Mouse (Mus musculus): ENCODE measurements around the gene Ptprk.

Ptprk gene

DNA sequence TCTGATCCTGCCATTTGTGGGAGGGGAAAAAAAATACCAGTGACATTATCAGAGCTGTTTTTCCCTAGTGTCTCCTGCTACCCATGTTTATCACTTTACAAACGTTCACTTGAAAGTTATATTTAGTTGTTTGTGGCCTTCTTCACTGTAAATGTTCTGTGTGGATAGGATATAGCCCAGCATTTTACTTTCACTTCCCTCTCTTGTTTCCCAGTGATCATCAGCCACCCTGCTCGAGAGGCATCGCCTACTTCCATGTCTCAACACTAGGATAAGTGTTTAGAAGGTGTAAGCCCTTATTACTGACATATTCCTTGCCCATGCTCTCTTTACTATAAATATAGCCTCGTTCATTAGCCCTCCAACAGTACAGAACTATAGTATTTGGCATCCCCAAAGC is 466.0 kb downstream of the Ptprk start:
- DNase-seq (ENCODE audit: low spot score in 2 of 2): no peak

DNA sequence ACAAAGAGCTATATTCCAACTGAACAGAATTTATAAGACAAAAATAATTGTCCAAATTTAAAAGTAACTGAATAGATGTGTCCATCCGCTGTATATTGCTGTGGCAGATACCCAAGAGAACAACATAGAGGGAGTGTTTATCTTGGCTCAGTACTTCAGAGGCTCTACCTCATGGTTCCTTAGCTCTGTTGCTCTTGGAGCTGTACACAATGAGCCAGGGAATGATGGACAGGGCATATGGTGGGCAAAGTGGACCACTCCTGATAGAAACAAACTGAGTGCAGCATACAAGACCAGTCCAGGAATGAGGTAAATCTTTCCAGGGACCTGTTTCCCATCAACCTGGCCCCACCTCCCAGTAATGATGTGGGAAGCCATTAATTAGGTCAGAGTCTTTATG is 468.1 kb downstream of the Ptprk start:
- no peak for DNase-seq (ENCODE audit: low spot score in 2 of 2)

DNA sequence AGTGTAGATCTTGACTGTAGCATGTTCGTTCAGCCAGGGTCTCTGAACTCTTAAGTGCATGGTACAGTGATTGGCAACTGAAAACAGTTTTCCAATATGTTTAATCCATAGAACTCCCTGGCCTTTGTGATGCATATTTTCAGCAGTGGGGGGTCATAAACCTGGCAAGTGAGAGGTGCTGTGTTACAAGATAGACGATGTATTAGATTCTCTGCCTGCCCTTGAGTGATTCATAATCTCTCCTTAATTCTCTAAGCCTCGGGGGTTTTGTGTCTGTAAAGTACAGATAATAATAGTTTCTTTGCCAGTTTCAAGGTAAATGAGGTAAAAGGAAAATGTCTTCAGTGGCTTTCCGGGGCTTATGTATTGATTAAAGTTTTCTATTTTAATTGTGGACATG is 475.9 kb downstream of the Ptprk start:
- DNase-seq (ENCODE audit: low spot score in 2 of 2): no peak

DNA sequence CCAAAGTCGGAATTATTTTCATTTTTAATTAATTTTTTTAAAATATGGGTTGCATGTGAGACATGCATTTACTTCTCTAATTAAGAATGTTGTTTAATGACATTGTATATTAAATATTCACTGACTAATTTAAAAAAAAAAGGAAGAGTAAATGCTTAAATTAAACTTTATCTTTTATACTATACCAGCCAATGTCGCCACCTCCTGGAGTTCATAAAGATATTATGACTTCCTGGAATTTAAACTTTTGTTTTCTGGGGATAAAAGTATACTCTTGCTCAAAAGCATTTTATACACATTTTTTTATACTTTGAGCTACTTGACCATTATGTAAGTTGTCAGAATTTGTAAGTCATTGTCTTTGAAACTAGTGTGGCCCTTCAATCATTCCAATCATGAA is 477.4 kb downstream of the Ptprk start:
- DNase-seq (ENCODE audit: low spot score in 2 of 2): no peak

DNA sequence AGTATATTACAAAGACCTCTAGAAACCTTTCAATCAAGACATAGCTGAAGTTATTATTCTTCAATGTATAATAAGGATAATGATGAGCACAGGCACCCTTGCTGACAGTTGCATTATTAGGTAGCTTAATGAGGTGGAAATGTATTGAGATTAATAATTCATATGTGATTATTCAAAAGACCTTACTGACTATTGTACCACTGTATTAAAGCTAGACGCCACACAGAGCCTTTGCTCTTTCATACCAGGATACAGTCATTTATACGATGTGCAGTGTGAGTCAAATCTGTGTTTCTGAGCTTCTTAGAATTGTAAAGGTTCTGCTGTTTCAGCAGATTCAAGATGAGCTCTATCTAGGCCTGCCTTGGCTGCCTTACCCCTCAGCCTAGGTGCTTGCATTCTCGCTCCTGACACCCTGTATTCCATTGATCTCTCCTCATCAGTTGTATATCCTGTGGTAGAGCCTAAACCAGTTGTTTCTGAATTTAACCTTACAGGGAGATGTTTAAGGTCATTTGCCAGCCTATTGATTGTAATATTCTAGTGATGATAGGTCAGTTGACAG is 489.6 kb downstream of the Ptprk start:
- DNase-seq (ENCODE audit: low spot score in 2 of 2): no peak

DNA sequence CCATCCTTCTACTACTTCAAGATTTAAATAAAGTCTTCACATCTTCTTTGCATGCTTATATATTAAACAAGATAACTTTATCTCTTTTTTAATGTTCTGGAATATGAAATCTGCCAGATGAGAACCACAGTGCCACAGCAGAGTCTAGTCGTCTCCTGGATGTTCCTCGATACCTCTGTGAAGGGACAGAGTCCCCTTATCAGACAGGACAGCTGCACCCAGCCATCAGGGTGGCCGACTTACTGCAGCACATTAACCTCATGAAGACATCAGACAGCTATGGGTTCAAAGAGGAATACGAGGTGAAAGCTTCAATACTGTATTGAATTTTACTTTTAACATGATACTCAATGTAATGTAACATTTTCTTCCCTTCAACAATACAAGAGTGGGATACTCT is 491.8 kb downstream of the Ptprk start:
- no peak for DNase-seq (ENCODE audit: low spot score in 2 of 2)

DNA sequence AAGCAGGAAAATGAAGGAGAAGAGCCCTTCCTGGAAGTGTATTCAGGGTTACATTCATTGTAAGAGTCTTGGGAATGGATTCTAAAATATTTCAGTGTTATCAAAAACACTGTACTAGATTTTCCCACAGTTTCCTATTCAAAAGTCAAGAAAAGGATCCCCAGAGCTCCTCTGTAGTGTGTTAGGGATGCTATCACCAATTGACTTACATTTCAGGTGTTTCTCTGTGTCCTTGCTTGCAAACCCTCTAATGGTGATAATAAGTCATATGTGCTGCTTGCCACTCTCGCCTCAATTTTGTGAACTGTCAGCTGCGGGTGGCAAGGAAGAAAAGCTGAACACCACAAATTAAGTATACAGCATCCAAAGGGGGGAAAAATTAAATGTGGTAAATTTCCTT is 492.2 kb downstream of the Ptprk start:
- DNase-seq (ENCODE audit: low spot score in 2 of 2): no peak

DNA sequence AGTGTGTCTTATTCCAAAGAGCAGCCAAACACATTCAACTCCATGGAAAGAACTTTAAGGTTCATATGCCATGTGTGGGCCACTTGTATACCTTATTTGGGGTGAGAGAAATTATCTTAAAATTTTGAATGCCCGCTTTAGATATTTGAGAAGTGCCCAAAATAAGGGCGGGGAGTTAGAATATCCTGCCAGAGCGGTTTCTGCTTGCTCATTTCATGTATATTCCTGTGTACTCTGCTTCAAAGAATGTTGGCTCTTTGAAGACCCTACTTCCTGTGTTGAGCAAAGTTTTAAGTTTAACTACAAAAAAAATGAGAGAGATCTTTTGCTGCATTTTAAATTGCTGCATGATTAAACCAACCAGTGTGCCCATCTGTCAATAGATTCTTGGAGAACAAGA is 492.8 kb downstream of the Ptprk start:
- DNase-seq (ENCODE audit: low spot score in 2 of 2): no peak

DNA sequence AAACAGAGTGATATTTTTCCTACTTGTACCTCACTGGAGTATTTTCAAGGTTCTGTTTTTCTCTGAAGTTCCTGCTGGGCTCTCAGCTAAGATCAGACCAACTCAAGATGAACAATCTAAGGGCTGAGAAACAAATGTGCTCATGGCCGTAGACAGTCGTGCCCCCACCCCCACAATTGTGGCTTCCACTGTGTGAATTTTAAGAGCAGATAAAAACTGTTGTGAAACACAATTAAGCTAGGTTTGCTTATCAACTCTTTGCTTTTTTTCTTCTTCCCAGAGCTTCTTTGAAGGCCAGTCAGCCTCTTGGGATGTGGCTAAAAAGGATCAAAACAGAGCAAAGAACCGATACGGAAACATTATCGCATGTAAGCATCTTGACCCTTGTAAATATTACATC is 493.4 kb downstream of the Ptprk start:
- DNase-seq (ENCODE audit: low spot score in 2 of 2): no peak

DNA sequence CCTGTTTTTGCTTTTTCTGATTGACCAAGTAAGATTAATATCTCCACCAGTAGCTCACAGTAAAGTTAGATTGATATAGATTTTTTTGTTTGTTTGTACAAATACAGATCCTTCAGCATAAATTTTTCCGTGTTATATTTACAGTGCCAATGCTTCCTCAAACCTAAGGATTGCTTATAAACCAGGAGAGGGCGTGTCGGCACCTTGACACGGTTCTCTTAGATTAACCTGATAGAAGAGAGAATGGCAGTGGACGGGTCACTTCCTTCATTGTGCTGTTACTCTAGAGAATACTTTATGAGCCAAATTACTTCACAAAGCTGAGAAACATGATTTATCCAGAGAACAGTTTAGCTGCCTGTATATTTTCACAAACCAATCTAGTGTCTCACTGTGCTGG is 505.0 kb downstream of the Ptprk start:
- no peak for DNase-seq (ENCODE audit: low spot score in 2 of 2)

DNA sequence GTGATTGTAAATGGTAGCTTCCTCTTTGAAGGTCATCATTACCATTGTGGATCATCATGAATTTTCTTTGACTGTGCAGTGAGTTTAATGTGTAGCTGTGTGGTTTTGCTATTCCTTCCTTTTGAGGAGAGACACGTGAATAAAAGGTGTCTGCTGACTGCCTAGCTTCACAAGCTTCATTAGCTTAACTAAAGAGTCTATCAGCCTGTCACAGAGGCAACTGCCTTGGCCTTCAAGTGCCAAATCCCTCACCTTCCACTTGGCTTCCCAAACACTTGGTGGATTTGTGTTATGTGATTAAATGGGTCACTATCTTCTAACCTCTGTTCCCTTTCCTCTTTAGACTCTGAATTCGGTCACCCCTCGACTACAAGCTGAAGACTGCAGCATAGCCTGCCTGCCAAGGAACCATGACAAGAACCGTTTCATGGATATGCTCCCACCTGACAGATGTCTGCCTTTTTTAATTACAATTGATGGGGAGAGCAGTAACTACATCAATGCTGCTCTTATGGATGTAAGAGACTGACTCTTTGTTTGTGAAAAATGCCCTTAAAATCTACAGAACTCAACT is 512.0 kb downstream of the Ptprk start:
- no peak for DNase-seq (ENCODE audit: low spot score in 2 of 2)

DNA sequence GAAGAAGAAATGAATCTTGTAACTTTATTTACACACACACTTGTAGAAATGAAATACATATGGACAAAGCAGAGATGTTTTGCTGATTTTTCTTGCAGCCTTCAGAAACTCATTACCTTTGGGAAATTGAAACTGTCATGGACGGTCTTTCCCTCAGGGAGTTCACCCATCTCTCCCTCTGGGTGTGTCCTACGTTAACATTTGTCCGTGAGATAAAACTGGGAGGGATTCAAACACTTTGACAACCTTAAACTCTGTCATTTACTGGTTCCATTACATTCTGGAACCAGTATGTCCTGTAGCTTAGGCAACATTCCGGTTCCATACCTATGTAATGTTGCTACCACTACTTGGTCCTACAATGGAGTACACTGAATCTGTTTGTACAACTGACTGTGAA is 513.8 kb downstream of the Ptprk start:
- DNase-seq (ENCODE audit: low spot score in 2 of 2): no peak

DNA sequence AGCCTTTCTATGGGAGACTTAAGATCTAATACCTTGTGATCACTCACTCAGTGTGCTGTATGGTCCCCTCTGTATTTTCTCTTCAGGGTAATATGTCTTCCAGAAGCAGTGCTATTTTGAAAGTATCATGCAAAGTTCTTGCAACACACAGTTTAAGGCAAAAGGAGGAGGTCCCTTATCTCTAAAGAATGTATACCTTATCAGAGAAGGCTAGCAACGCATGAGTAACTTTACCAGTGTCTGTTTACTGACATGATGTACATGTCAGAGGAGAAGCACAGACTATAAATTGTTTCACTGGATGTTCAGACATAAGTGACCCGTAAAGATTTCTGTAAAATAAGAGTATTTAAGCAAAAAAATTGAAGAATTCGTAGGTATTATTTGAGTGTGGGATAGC is 516.2 kb downstream of the Ptprk start:
- no peak for DNase-seq (ENCODE audit: low spot score in 2 of 2)

DNA sequence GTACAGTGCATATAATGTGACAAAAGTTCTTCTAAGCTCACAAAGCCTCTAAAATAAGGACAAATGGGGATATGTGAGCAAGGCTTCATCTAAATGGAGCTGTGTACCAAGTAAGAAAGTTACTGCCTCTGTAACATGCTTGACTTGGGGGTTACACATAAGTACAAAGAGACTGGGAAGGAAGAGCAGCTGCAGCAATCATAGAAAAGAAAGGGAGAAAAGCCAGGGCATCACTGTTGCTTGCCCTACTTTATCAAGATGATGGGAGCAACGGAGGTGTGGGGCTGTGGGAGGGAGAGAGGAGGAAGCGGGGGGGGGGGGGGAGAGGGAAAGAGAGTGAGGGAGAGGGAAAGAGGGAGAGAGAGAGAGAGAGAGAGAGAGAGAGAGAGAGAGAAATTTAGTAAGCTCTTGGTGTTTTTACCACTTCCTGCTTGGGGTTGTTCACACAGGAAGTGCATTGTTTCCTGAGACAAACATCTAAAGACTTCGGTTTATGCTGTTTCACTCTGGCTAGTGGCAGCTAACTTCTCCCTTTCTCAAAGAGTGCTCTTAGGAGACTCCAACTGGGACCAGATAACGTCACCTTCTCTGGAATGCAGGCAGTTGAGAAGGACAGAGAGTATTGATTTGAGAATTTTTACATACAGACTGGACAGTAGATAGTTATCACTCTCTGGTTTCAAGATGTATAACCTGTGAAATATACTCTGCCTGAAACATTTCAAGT is 519.1 kb downstream of the Ptprk start:
- no peak for DNase-seq (ENCODE audit: low spot score in 2 of 2)

DNA sequence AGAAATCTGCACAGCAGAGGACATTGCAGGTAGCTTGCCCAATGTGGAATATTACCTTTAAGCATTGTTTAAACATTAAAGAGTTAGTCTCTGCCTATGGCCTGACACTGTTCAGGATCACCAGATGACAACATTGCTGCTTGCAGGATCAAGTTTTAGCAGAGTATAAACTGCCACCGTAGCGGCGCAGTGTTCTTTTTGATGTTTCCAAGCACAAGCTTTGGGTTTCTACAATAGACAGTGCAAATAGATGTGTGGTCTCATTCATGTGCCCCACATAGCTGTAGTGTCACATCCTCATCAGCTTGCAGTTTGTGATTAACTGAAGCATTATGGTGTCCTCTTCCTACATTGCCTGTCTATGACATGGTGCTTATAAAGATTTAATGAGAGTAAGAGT is 522.3 kb downstream of the Ptprk start:
- no peak for DNase-seq (ENCODE audit: low spot score in 2 of 2)

DNA sequence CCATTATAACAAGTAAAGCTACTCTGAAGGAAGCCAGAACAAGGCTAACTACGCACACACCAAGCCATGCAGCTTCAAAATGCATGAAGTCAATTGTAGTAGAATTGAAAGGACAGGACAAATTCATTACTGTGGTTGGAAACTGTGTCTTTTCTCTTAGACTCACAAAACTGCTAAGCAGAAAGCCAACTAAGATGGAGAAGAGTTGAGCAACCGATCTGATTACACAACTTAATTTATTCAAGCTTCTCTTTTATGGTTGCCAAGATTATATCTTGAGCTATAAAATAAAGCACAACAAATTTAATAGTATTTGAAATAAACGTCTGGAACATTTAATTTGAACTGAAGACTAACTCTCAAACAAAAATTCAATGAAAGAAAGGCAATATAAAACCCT is 534.5 kb downstream of the Ptprk start:
- DNase-seq (ENCODE audit: low spot score in 2 of 2): no peak

DNA sequence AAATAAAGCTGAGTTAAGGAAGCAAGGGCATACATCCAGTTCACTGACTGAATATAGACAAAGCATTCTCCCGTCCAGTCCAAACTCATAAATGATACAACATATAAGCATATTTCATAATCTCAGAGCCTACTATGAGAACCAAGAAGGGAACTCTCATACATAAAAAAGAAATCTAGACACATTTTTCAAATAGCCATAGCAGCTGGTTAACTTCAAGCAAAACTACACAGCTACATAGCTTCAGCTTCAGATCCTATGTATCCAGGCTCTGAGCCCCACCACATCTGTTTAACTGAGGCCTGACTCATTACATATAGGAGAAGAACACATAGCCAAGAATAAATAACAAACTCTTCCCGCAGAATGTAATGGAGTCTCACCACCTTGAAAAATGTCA is 539.8 kb downstream of the Ptprk start:
- DNase-seq (ENCODE audit: low spot score in 2 of 2): no peak

DNA sequence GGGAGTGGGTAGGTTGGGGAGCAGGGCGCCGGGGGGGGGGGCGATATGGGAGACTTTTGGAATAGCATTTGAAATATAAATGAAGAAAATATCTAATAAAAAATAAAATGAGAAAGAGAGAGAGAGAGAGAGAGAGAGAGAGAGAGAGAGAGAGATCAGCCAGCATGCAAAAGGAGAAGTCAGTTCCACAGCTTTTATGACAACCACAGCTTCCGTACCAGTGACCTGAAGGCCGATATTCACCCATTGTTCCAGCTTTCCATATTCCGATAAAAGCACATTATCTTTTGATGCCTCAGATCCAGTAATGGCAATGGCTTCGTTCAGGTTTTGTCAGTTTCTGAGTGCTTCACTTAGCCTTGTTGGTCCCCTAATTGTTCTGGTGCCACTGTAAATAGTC is 542.6 kb downstream of the Ptprk start:
- no peak for DNase-seq (ENCODE audit: low spot score in 2 of 2)

DNA sequence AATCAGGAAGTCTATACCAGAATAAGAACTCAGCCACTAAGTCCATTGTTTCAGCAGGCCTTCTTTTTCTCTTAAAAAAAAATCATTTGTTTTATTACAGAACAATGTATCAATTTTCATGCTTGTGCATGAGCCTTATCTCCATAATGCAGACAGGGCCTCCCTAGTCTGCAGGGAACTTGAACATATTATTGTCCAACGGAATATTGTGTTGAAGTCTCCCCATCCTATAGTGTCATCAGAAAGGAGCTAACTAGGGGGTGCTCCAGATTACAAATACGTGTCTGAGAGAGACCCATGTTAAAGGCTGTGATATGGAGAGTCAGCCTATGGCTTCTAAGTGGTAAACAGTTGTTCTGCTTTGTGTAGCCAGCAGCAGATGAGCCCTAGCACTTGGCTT is 543.4 kb downstream of the Ptprk start:
- DNase-seq (ENCODE audit: low spot score in 2 of 2): no peak

DNA sequence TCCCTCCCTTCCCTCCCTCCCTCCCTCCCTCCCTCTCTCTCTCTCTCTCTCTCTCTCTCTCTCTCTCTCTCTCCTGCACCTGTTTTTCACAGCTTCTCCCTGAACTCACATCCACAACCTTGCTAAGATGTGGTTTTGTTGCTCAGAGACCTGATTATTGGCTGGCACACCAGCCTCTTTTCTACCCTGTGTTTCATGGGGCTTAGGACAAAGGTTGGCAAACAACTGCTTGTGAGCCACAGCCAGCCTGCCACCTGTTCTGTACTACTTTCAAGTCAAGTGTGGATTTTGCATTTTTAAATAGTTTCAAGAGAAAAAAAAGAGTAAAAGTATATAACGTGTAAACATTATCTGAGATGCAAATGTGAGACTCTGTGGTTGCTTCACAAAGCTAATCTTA is 544.8 kb downstream of the Ptprk start:
- DNase-seq (ENCODE audit: low spot score in 2 of 2): no peak

DNA sequence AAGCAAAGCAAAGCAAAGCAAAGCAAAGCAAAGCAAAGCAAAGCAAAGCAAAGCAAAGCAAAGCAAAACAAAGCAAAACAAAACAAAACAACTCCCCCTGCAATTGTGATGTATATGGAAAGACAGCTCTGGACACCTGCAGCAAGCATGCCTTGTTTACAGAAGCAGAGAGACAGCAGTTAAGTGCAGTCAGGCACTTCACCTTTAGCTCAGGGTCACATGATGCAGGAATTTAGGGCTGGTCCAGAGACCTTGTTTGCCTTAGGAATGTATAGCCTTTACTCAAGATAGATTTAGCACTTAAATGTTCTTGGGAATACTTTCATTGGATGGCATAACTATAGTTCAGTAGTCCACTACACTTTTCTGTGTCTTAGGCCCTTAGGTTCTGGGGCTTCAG is 561.5 kb downstream of the Ptprk start:
- no peak for DNase-seq (ENCODE audit: low spot score in 2 of 2)

DNA sequence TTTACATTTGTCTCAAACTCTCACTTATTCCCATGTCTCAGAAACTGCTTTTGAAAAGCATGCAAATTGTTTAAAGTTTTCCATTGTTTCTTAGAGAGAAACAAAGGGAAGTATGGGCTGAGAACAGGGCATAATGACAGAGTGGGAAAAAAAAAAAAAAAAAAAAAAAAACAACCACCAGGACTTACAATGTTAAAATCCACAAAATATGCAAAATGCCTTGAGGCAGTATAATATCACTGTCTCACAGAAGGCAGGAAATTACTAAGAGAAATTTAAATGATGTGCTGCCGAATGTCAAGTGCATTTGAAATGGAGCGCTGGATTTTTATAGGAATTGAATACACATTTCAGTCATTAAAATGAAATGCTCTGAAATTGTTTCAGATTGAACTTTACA is 567.3 kb downstream of the Ptprk start:
- no peak for DNase-seq (ENCODE audit: low spot score in 2 of 2)

Data from urinary bladder, postnatal 36 days (tissue).